Mouse (Mus musculus) kidney, embryonic 14.5 days (tissue): ENCODE measurements around the gene Cul4a. TPM values are rescaled to one million over a fixed set of nuclear protein-coding genes. Genes with fewer than 3 reads are reported as not detected.

Experiments
- ATAC-seq: fragments of 200-750 bp; cut with Nextera tagmentation; 2 replicates; pipeline ENCODE4 v1.8.0; 2017; ENCODE audit warnings: moderate number of reproducible peaks, mild to moderate bottlenecking, moderate TSS enrichment, moderate library complexity; ENCODE audit not compliant: low FRiP score, low TSS enrichment
- H3K27ac ChIP-seq: fragments of 300-500 bp; sonication (generic); 2 replicates; pipeline ENCODE4 v1.5.1; 2014; ENCODE audit warnings: low read depth, mild to moderate bottlenecking, low read length, moderate library complexity, mixed read lengths
- H3K27me3 ChIP-seq: fragments of 300-500 bp; sonication (generic); 2 replicates; pipeline ENCODE4 v1.6.1; 2014; ENCODE audit warnings: mild to moderate bottlenecking, low read length; ENCODE audit not compliant: control insufficient read depth, insufficient read depth
- H3K36me3 ChIP-seq: fragments of 300-500 bp; sonication (generic); 2 replicates; pipeline ENCODE4 v1.6.1; 2014; ENCODE audit warnings: low read length, mixed read lengths; ENCODE audit not compliant: control insufficient read depth, insufficient read depth
- H3K4me1 ChIP-seq: fragments of 300-500 bp; sonication (generic); 2 replicates; pipeline ENCODE4 v1.6.1; 2014; ENCODE audit warnings: low read length, mixed read lengths; ENCODE audit not compliant: control insufficient read depth, insufficient read depth
- H3K4me2 ChIP-seq: fragments of 300-500 bp; sonication (generic); replicated peaks from 2 replicates; pipeline ENCODE4 v1.6.1; 2014; ENCODE audit warnings: low read depth, mild to moderate bottlenecking, low read length
- H3K4me3 ChIP-seq: fragments of 300-500 bp; sonication (generic); 2 replicates; pipeline ENCODE4 v1.5.1; 2014; ENCODE audit warnings: mild to moderate bottlenecking, low read length
- H3K9ac ChIP-seq: fragments of 300-500 bp; sonication (generic); 2 replicates; pipeline ENCODE4 v1.6.1; 2014; ENCODE audit warnings: low read depth, mild to moderate bottlenecking, low read length, moderate library complexity
- H3K9me3 ChIP-seq: fragments of 300-500 bp; sonication (generic); 2 replicates; pipeline ENCODE4 v1.6.1; 2016; ENCODE audit warnings: low read length; ENCODE audit not compliant: control insufficient read depth
- WGBS: fragments of 180-500 bp; shearing (Covaris S2); extraction: QIAGEN DNeasy Blood & Tissue Kit; methylation state at CpG from one replicate; pipeline ENCODE4 v1.1.7; 2014; 5-methylcytosine and 5-hydroxymethylcytosine counted together
- polyA plus RNA-seq: library from polyadenylated mRNA; unstranded; fragments of >200 nt; fragmentation: Nextera tagmentation; extraction: Ambion mirVana; gene quantifications from 2 replicates; pipeline ENCODE4 v1.2.1, GENCODE M21; 2014

Cul4a gene
- polyA plus RNA-seq, 1 experiment from 2014 or later = 110 TPM

DNA sequence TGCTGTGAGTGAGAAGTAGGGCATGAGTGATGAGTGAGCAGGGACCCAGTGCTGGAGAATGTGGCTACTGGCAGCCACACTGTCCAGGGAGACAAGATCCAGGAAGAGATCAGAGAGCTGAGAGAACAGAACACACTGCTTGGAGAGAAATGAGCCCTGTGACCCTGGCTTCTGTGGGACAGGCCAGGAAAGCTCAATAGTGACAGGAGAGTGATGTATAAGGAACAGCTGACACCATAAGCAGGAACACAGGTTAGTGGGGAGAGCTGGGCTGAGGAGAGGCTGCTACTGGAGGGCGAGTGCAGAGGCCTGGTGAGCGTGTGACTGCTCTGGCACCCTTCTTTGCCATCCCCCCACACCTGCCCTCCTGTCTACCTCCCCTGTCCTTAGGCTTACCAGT lies 45.5 kb downstream of the Cul4a start:
- Histone ChIP-seq H3K27ac (no peak overlapping the region), H3K36me3 (peaks cover 30% of the 10 kb centered on the region), H3K4me2 (no peak overlapping the region), H3K27me3 (no peaks in the 10 kb centered on the region), H3K9ac (no peak overlapping the region), H3K4me1 (no peaks in the 10 kb centered on the region), H3K4me3 (no peak overlapping the region), H3K9me3 (no peaks in the 10 kb centered on the region)
- 94% methylated on average over 2 of the region's 2 CpGs for WGBS
- no peak for ATAC-seq

DNA sequence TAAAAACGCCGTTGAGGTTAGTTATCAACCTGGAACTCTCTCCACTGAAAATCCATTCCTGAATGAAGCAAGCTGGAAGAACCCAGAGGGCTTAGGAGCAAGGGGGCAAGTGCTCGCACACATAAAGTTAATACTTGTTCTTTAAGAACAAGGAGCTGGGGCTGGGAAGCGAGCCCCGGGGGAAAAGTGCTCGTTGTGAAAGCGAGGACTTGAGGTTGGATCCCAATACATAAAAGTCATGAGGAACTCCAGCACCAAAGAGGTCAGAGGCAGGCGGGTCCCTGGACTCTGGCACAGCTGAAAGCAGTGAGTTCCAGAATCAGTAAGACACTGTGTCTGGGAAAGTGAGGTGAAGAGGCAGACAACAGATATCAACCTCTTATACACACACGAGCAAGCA lies 48.7 kb downstream of the Cul4a start:
- WGBS = 72% methylated on average over 9 of the region's 9 CpGs
- H3K9ac ChIP-seq = no peak overlapping the region
- no peaks in the 10 kb centered on the region for H3K27me3 ChIP-seq
- no peak for ATAC-seq
- H3K27ac ChIP-seq = no peak overlapping the region
- H3K36me3 ChIP-seq = peaks cover 7% of the 10 kb centered on the region; the same call in 1 of the 2 replicates
- no peak overlapping the region for H3K4me3 ChIP-seq
- H3K4me1 ChIP-seq = no peaks in the 10 kb centered on the region
- H3K9me3 ChIP-seq = no peaks in the 10 kb centered on the region
- H3K4me2 ChIP-seq = no peak overlapping the region

DNA sequence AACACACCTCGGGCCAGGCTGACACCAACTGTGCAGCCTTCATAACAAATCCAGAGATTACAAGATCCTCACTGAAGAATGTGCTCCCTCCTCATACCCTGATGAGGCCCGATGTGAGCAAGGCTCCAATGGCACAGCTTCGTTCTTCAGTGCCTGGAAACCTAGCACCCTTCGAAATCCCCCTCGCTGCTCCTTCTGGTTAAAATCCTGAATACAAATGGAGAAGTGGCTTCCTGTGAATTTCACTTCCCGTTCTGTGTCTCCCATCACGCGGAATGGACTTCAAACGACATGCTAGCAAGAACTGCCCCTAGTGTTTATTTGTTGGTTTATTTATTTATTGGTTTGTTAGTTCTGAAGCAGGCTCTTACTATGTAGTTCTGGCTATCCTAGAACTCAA lies 49.9 kb downstream of the Cul4a start:
- no peak overlapping the region for H3K4me3 ChIP-seq
- no peak overlapping the region for H3K27ac ChIP-seq
- H3K4me1 ChIP-seq = peaks cover 4% of the 10 kb centered on the region; the same call in 1 of the 2 replicates
- peaks cover 3% of the 10 kb centered on the region; the same call in 1 of the 2 replicates for H3K36me3 ChIP-seq
- no peaks in the 10 kb centered on the region for H3K9me3 ChIP-seq
- no peak overlapping the region for H3K4me2 ChIP-seq
- no peak overlapping the region for H3K9ac ChIP-seq
- 71% methylated on average over 9 of the region's 9 CpGs for WGBS
- no peak for ATAC-seq
- no peaks in the 10 kb centered on the region for H3K27me3 ChIP-seq

DNA sequence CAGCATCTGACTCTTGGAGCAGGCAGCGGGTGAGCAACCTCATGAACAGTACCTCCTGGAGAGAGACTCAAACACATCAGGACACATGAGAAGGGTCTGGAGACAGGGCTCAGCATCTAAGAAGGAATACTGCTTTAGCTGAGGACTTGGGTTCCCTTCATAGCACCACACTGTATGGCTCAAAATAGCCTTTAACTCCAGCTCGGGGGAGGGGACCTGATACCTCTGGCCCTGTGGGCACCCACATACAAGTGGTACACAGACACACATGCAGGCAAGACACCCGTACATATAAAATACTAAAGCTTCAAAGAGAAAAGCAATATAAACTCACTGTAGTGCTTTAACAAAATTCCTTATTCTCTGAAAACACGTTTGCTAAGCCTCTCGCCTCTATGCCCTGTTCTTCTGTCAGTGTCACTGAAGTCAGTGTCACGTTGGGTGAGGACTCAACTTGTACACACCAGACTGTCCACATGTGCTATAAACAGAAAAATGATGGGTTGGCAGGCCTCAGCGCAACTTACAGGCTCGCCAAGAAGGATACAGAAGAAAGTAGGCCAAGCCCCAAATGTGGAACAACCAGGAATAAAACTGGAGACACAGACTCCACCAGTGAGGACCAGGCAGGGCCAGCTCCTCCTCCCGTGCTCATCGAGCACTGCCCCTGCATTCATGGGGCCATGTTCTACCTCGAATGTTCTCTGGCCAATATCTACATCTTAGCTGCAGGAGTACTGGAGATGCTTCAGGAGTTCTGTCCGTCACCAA lies 51.1 kb downstream of the Cul4a start:
- no peak overlapping the region for H3K27ac ChIP-seq
- no peak overlapping the region for H3K9ac ChIP-seq
- H3K27me3 ChIP-seq = no peaks in the 10 kb centered on the region
- no peak overlapping the region for H3K4me3 ChIP-seq
- no peak overlapping the region for H3K4me2 ChIP-seq
- H3K4me1 ChIP-seq = peaks cover 5% of the 10 kb centered on the region; the same call in 1 of the 2 replicates
- H3K36me3 ChIP-seq = no peaks in the 10 kb centered on the region
- ATAC-seq = no peak
- WGBS = 77% methylated on average over 12 of the region's 12 CpGs
- no peaks in the 10 kb centered on the region for H3K9me3 ChIP-seq

DNA sequence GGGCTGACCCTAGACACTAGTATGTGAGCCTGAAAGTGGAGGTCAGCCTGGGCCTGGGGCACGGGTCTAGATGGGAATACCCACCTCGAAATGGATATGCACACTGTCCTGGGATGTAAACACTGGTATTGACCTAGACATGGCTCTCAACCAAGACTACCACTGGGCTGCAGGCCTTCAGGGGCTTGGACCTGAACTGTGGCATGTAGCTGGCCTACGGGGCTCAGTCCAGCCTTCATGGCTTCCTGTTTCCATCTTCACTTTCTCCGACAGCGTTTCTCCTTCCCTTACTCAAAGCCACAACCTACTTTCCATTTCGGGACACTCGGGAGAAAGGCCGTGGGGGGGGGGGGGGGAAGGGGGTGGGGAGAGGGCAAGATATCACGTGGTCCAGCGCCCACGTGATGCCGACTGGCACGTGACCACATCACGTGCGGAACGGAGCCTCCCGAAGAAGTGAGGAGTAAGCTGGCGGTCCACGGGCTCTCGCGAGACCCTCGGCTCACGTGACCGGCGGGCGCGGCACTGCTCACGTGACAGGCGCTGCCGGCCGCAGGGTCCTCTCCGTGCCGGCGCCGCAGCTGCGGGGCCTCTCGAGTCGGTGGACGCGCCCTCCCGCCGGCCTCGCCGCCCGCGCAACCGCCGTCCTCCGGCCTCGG lies 53.4 kb downstream of the Cul4a start, which contains the start of gene Lamp1:
Lamp1 (plus strand) TSS at position 444 of the 659 bp plus-strand sequence.
- peak; percentile 97 for ATAC-seq
- Histone ChIP-seq H3K9ac (peak within 1 kb of the TSS; percentile 98), H3K4me1 (peaks cover 5% of the 10 kb centered on the region; the same call in 1 of the 2 replicates), H3K27ac (peak within 1 kb of the TSS; percentile 37; the same call in 1 of the 2 replicates), H3K36me3 (no peaks in the 10 kb centered on the region), H3K9me3 (no peaks in the 10 kb centered on the region), H3K4me3 (peak within 1 kb of the TSS; percentile 98), H3K4me2 (peak within 1 kb of the TSS; percentile 91), H3K27me3 (no peaks in the 10 kb centered on the region)
- WGBS = 2% methylated on average over 36 of the region's 50 CpGs

DNA sequence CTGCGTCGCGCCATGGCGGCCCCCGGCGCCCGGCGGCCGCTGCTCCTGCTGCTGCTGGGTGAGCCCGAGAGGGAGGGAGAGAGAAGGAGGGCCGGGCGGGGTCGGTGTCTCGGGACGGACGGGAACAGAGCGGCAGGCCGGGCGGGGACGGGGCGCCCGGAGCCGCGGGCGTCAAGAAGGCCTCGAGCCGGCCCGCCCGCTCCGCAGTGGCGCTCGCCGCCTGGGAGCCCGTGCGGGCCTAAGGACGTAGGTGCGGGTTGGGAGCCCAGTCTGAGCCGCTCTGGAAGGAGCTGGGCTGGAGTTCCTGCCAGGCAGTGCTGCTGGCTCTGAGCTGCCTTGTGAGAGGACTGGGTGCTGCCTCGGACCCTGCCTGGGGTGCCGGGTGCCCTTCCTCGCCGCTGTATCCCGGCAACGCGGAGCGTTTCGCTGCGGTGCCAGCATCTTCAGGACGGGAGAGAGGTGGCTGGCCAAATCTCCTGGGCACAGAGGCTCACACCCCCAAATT lies 54.0 kb downstream of the Cul4a start:
- peak; percentile 71 for ATAC-seq
- H3K36me3 ChIP-seq = no peaks in the 10 kb centered on the region
- peak overlapping the region; percentile 98 for H3K9ac ChIP-seq
- peak overlapping the region; percentile 98 for H3K4me3 ChIP-seq
- H3K27ac ChIP-seq = peak overlapping the region; percentile 37; the same call in 1 of the 2 replicates
- H3K9me3 ChIP-seq = no peaks in the 10 kb centered on the region
- peaks cover 5% of the 10 kb centered on the region; the same call in 1 of the 2 replicates for H3K4me1 ChIP-seq
- H3K4me2 ChIP-seq = peak overlapping the region; percentile 91
- WGBS = 1% methylated on average over 30 of the region's 49 CpGs
- H3K27me3 ChIP-seq = no peaks in the 10 kb centered on the region

DNA sequence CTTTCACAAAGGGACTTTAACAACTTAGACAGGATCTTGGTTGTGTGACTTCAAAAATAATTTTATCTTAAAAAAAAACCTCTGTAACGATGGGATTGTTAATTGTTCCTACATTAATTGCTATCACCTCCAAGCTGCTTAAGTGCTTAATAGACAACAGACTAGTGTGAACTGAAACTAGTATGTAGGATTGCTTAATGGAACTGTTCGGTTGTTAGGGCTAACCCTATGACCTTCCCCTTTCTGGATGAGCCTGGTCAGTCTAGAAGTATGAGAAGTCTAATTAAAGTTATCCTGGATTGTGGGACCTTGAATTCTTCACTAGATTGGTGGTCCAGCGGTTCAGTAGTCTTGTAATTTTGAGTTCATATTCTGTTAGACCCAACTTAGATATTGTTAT lies 55.3 kb downstream of the Cul4a start:
- no peaks in the 10 kb centered on the region for H3K36me3 ChIP-seq
- no peak overlapping the region for H3K4me3 ChIP-seq
- H3K9me3 ChIP-seq = no peaks in the 10 kb centered on the region
- H3K9ac ChIP-seq = no peak overlapping the region
- H3K27ac ChIP-seq = no peak overlapping the region
- H3K4me2 ChIP-seq = no peak overlapping the region; the same call in 1 of the 2 replicates
- H3K4me1 ChIP-seq = peaks cover 5% of the 10 kb centered on the region; the same call in 1 of the 2 replicates
- WGBS = 85% methylated on average over 3 of the region's 3 CpGs
- no peak for ATAC-seq
- no peaks in the 10 kb centered on the region for H3K27me3 ChIP-seq

DNA sequence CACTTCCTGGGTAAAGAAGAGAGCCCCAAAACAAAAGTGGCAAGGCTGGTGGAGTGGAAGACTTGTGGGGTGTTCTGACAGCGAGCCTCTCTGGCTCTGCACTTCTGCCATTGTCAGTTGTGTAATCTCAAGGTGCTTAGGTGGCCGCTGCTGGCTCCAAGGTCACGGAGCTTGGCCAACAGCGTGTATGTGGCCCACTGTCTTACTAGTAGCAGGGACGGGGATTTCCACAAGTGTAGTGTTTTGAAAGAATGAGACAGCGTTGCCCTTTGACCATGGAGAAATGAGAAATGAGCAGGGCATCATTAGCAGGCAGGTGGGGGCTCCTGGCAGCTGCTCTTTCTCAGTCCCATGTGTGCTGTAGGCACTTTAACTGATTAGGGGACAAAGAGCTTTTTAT lies 56.7 kb downstream of the Cul4a start:
- H3K4me3 ChIP-seq = no peak overlapping the region
- H3K36me3 ChIP-seq = peaks cover 7% of the 10 kb centered on the region; the same call in 1 of the 2 replicates
- H3K9me3 ChIP-seq = no peaks in the 10 kb centered on the region
- no peak overlapping the region for H3K27ac ChIP-seq
- peaks cover 5% of the 10 kb centered on the region; the same call in 1 of the 2 replicates for H3K4me1 ChIP-seq
- 92% methylated on average over 6 of the region's 6 CpGs for WGBS
- no peak overlapping the region for H3K4me2 ChIP-seq
- no peaks in the 10 kb centered on the region for H3K27me3 ChIP-seq
- ATAC-seq = no peak
- H3K9ac ChIP-seq = no peak overlapping the region

DNA sequence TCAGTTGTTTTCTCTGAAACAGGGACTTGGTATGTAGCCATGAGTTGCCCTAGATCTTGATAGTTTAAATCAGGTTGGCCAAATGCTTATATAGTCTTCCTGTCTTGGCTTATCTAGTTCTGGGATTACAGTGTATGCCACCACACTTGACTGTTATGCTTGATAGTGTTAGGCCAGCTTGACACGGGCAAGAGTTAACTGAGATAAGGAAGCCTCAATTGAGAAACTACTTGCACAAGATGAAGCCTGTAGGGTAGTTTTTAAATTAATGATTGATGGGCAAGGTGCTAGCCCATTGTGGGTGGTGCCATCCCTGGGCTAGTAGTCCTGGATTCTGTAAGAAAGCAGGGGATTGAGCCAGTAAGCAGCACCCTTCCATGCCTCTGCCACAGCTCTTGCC lies 58.1 kb downstream of the Cul4a start:
- no peaks in the 10 kb centered on the region for H3K27me3 ChIP-seq
- no peak overlapping the region for H3K9ac ChIP-seq
- peaks cover 22% of the 10 kb centered on the region for H3K36me3 ChIP-seq
- no peaks in the 10 kb centered on the region for H3K9me3 ChIP-seq
- H3K4me1 ChIP-seq = peaks cover 5% of the 10 kb centered on the region; the same call in 1 of the 2 replicates
- WGBS = 83% methylated on average over 1 of the region's 1 CpGs
- H3K4me3 ChIP-seq = no peak overlapping the region
- ATAC-seq = no peak
- H3K4me2 ChIP-seq = no peak overlapping the region
- no peak overlapping the region for H3K27ac ChIP-seq
